In the genomic region with DNA sequence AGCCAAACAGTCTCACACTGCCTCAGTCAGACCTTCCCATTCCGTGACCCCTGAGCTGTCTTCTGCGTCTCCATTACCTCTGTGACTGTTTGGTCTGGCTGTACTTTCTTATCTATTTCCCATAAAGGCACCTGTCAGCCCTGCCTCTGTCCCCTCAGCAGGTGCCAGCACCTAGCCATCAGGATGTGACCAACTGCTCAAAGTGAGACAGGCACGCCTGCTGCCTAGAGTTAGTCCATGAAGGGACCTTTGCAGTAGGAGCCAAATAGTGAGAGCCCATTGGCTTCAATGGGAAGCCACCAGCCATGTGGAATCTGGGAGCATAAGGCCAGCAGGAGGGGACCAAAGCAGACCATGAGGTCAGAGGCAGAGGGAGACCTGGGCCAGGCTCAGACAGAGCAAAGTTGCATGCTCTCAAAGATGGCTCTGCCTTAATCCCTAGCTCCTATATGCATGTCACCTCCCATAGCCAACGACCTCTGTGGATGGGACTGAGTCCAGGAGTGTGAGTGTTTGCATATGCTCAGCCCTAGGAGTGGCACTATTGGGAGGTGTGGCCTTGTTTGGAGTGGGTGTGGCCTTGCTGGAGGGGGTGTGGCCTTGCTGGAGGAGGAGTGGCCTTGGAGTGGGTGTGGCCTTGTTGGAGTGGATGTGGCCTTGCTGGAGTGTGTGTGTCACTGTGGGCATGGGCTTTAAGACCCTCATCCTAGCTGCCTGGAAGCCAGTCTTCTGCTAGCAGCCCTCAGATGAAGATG, we compare ENCODE assay signal across 8 mouse cellular contexts. TPM values are rescaled to one million over a fixed set of nuclear protein-coding genes. Genes with fewer than 3 reads are reported as not detected.
A peak's percentile ranks its signal among the peaks of the same experiment; 100 is the strongest.
DNase-seq lines count a peak whose midpoint lies in the region; ATAC-seq lines count a peak whose summit lies in the region.
"Had no signal": no experiment of that assay in that cellular context is flagged by ENCODE, and none has a peak within 500 bp of the region (broad histone marks: within the 10 kb centered on the region; RNA-seq: fewer than 3 reads in every experiment).

No protein-coding gene starts in this region.

- WGBS in kidney, embryonic 14.5 days, result 54% methylated on average over 4 of the region's 4 CpGs
- WGBS in intestine, embryonic 15.5 days, result 42% methylated on average over 4 of the region's 4 CpGs

- H3K4me1 ChIP-seq in kidney, embryonic 14.5 days (ENCODE audit: control insufficient read depth, insufficient read depth, low read length), result peaks cover 7% of the 10 kb centered on the region; the same call in 1 of the 2 replicates
- peaks cover 19% of the 10 kb centered on the region for H3K4me1 ChIP-seq in intestine, embryonic 15.5 days (replicated peaks)

- no peaks in the 10 kb centered on the region for H3K36me3 ChIP-seq in kidney, embryonic 14.5 days (ENCODE audit: control insufficient read depth, insufficient read depth, low read length)
- no peaks in the 10 kb centered on the region for H3K36me3 ChIP-seq in intestine, embryonic 15.5 days

- no peak overlapping the region for H3K27ac ChIP-seq in kidney, embryonic 14.5 days (ENCODE audit: low read depth, low read length)
- no peak overlapping the region for H3K27ac ChIP-seq in intestine, embryonic 15.5 days

- no peak overlapping the region for H3K4me3 ChIP-seq in kidney, embryonic 14.5 days (ENCODE audit: low read length)
- no peak overlapping the region for H3K4me3 ChIP-seq in intestine, embryonic 15.5 days (replicated peaks)

- DNase-seq in kidney, adult 18-20 months, result peak; percentile 32
- peak; percentile 86 for DNase-seq in ES-CJ7 (ENCODE audit: low read depth, low spot score)
- peak; percentile 72 to 78 for DNase-seq in lung, postnatal 4 days
- DNase-seq in layer of hippocampus, postnatal 36 days, result no peak
- no peak for DNase-seq in left cerebral cortex, adult 18-20 months (ENCODE audit: low spot score in 2 of 2)
- DNase-seq: heart, adult 18-20 months had no signal

- H3K4me2 ChIP-seq in kidney, embryonic 14.5 days (replicated peaks; ENCODE audit: low read depth, low read length), result no peak overlapping the region
- H3K4me2 ChIP-seq in intestine, embryonic 15.5 days (replicated peaks), result no peak overlapping the region

- no peak overlapping the region for H3K9ac ChIP-seq in kidney, embryonic 14.5 days (ENCODE audit: low read depth, low read length)
- H3K9ac ChIP-seq in intestine, embryonic 15.5 days, result no peak overlapping the region

- no peaks in the 10 kb centered on the region for H3K9me3 ChIP-seq in kidney, embryonic 14.5 days (ENCODE audit: control insufficient read depth, low read length)
- H3K9me3 ChIP-seq in intestine, embryonic 15.5 days, result no peaks in the 10 kb centered on the region

- ATAC-seq in kidney, embryonic 14.5 days (ENCODE audit: low FRiP score, low TSS enrichment), result no peak
- peak; percentile 11; the same call in 1 of the 2 replicates for ATAC-seq in intestine, embryonic 15.5 days

- H3K27me3 ChIP-seq in kidney, embryonic 14.5 days (ENCODE audit: control insufficient read depth, insufficient read depth, low read length), result no peaks in the 10 kb centered on the region
- H3K27me3 ChIP-seq in intestine, embryonic 15.5 days (replicated peaks), result no peaks in the 10 kb centered on the region

RNA-seq across cellular contexts. Expression of gene Tldc1, which starts 3.0 kb away (rescaled TPM):
- 6.4 and 13.0 TPM in 2 replicates for polyA plus RNA-seq in kidney, embryonic 14.5 days (2014; fragmentation: Nextera tagmentation; extraction: Ambion mirVana)
- polyA plus RNA-seq in intestine, embryonic 15.5 days (2015; fragmentation: Nextera tagmentation; extraction: Ambion mirVana), result 14.4 and 15.3 TPM in 2 replicates
- 10 to 100 TPM; 15.7 to 18.7 TPM for total RNA-seq in layer of hippocampus, postnatal 36 days (2021)
- total RNA-seq in left cerebral cortex, adult 18-20 months (2021), result 10 to 100 TPM; 14.5 to 15.3 TPM

RNA-seq across cellular contexts. Expression of gene Cotl1, which starts 59.1 kb away (rescaled TPM):
- 239 and 329 TPM in 2 replicates for polyA plus RNA-seq in kidney, embryonic 14.5 days (2014; fragmentation: Nextera tagmentation; extraction: Ambion mirVana)
- 152 and 167 TPM in 2 replicates for polyA plus RNA-seq in intestine, embryonic 15.5 days (2015; fragmentation: Nextera tagmentation; extraction: Ambion mirVana)
- total RNA-seq in layer of hippocampus, postnatal 36 days (2021), result 100 to 1,000 TPM; 129 to 137 TPM
- total RNA-seq in left cerebral cortex, adult 18-20 months (2021), result 10 to 100 TPM; 67.0 to 69.6 TPM

Comparison
In these comparisons a context has a peak if more than half of its experiments do, and no peak if none do; other contexts are left out.
1. DNase-seq: peak in kidney, adult 18-20 months (single experiment), ES-CJ7 (single experiment) and lung, postnatal 4 days (2 of 2); none in layer of hippocampus, postnatal 36 days (0 of 2) and left cerebral cortex, adult 18-20 months (0 of 2).